Mouse (Mus musculus): ENCODE measurements at regions not wholly inside any gene's neighbourhood (a gene's known extent, or its start where the extent isn't known, plus 50 kb on each side); places are given as distances from the start of the nearest gene placed in this dataset.

DNA sequence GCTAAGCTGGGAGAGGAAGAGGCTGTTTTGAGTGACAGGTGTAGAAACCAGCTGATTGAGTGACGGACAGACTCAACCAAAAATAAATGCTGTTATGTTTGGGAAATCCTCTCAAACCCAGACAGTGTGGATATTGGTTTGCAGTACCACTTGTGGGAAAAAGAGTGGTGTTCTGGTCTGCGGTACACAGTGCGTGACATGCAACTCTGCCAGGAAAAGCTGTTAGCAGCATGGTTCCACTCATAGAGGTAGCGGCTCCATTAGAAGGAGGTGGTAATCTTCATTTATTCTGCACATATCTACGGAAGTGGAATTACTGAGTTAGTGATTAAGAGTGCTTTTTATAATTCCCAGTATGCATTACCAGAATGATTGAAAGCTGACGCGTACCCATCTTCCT is 485.4 kb downstream of the Rps24 start:
- Histone ChIP-seq H3K27ac (no peak overlapping the region), H3K4me2 (no peak overlapping the region), H3K36me3 (no peaks in the 10 kb centered on the region), H3K4me1 (no peaks in the 10 kb centered on the region), H3K27me3 (replicated peaks) (0 out of 2 replicates have a peak, but pooled peaks cover 2% of the 10 kb centered on the region), H3K9me3 (replicated peaks) (no peaks in the 10 kb centered on the region), H3K9ac (no peak overlapping the region), H3K4me3 (no peak overlapping the region)
- 77% methylated on average over 7 of the region's 7 CpGs for WGBS (ENCODE audit: insufficient replicate concordance)
- ATAC-seq: no peak

GRCm38 (mm10) chr14:24973039-24973438 is 485.9 kb upstream of the Zmiz1 start:
- WGBS (ENCODE audit: insufficient replicate concordance): 64% methylated on average over 4 of the region's 4 CpGs
- H3K4me3 ChIP-seq: no peak overlapping the region
- H3K9ac ChIP-seq: no peak overlapping the region
- H3K4me2 ChIP-seq: no peak overlapping the region
- no peaks in the 10 kb centered on the region for H3K36me3 ChIP-seq
- no peak overlapping the region for H3K27ac ChIP-seq
- H3K27me3 ChIP-seq (replicated peaks): no peaks in the 10 kb centered on the region
- H3K4me1 ChIP-seq: no peaks in the 10 kb centered on the region
- ATAC-seq: no peak
- H3K9me3 ChIP-seq (replicated peaks): no peaks in the 10 kb centered on the region

GRCm38 (mm10) chr14:24973591-24973990 is 485.4 kb upstream of the Zmiz1 start:
- Histone ChIP-seq H3K27ac (no peak overlapping the region), H3K4me1 (no peaks in the 10 kb centered on the region), H3K9ac (no peak overlapping the region), H3K4me2 (no peak overlapping the region), H3K9me3 (replicated peaks) (no peaks in the 10 kb centered on the region), H3K4me3 (no peak overlapping the region), H3K27me3 (replicated peaks) (no peaks in the 10 kb centered on the region), H3K36me3 (no peaks in the 10 kb centered on the region)
- WGBS (ENCODE audit: insufficient replicate concordance): 59% methylated on average over 4 of the region's 4 CpGs
- ATAC-seq: no peak

DNA sequence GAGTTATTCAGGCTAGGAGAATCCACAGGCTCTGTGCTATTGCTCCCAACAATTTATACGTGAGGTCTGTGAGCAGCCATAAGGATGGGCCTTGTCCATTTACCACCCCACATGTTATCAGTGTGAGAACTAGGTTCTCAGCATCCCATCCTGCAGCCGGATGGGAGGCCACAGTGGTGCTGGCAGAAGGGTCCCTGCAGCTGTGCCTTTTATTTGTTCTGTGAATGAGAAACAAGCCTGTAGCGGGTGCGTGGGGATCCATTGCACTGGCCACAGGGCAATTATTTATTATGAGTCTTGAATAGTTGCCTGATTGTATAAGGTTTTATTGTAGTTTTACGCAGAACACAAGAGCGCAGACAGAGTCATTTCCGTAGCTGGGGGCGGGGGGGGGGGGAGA is 476.5 kb upstream of the Zmiz1 start:
- Histone ChIP-seq H3K9me3 (replicated peaks) (no peaks in the 10 kb centered on the region), H3K36me3 (no peaks in the 10 kb centered on the region), H3K4me3 (no peak overlapping the region), H3K27me3 (replicated peaks) (no peaks in the 10 kb centered on the region), H3K9ac (no peak overlapping the region), H3K27ac (no peak overlapping the region), H3K4me2 (no peak overlapping the region), H3K4me1 (no peaks in the 10 kb centered on the region)
- 71% methylated on average over 8 of the region's 8 CpGs for WGBS (ENCODE audit: insufficient replicate concordance)
- no peak for ATAC-seq

GRCm38 (mm10) chr14:24983279-24983678 is 475.7 kb upstream of the Zmiz1 start:
- no peak overlapping the region for H3K9ac ChIP-seq
- no peak overlapping the region for H3K27ac ChIP-seq
- no peak overlapping the region for H3K4me3 ChIP-seq
- H3K4me1 ChIP-seq: no peaks in the 10 kb centered on the region
- no peaks in the 10 kb centered on the region for H3K27me3 ChIP-seq (replicated peaks)
- no peak overlapping the region for H3K4me2 ChIP-seq
- no peak for ATAC-seq
- no peaks in the 10 kb centered on the region for H3K36me3 ChIP-seq
- no peaks in the 10 kb centered on the region for H3K9me3 ChIP-seq (replicated peaks)

DNA sequence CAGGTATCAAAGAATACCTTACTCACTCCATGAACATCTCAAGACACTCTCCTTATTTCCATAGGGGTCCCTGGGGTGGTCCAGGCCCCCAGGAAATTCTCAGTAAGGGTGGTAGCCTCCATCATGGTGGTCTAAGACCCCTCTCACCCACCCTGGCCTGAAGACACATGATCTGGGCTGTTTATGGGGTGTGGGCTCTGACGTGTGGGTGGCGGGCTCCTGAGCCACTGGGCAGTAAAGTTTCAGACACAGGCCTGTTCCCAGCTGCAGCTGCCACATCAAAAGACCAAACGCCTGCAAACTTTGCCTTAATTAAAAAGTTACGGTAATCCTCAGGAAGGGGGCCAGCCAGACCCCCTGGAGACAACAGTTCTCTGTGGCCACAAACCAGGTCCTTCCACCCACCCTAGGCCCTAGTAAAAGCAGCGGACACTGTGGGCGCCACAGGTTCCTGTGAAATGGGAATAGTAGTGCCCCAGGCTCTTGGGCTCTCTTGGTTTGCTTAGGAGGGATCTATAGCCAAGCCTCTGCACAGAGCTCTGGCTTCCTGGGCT is 473.1 kb upstream of the Zmiz1 start:
- Histone ChIP-seq H3K9ac (no peak overlapping the region), H3K36me3 (no peaks in the 10 kb centered on the region), H3K4me2 (no peak overlapping the region), H3K4me1 (no peaks in the 10 kb centered on the region), H3K4me3 (no peak overlapping the region), H3K9me3 (replicated peaks) (no peaks in the 10 kb centered on the region), H3K27me3 (replicated peaks) (no peaks in the 10 kb centered on the region), H3K27ac (no peak overlapping the region)
- WGBS (ENCODE audit: insufficient replicate concordance): 64% methylated on average over 6 of the region's 6 CpGs
- ATAC-seq: no peak

DNA sequence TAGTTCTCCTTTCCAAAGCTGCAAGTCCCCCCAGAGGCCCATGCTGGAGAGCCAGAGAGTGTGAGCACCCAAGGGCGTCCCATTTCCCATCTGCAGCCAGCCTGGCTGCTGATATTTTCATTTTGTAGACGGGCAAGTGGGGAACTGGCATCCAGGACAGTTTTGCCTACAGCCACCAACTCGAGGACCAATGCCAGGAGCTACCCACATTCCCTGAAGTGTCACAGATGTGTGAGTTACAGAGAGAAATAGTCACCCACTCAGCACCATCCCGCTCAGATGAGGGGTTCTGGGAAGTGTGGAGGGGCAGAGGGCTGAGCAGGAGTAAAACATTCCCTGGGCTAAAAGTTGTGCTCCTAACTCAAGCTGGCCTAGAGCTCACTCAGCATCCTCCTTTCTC is 472.6 kb upstream of the Zmiz1 start:
- no peaks in the 10 kb centered on the region for H3K9me3 ChIP-seq (replicated peaks)
- no peak overlapping the region for H3K27ac ChIP-seq
- no peaks in the 10 kb centered on the region for H3K36me3 ChIP-seq
- no peak for ATAC-seq
- H3K4me3 ChIP-seq: no peak overlapping the region
- H3K4me2 ChIP-seq: no peak overlapping the region
- no peak overlapping the region for H3K9ac ChIP-seq
- WGBS (ENCODE audit: insufficient replicate concordance): 44% methylated on average over 4 of the region's 4 CpGs
- H3K27me3 ChIP-seq (replicated peaks): no peaks in the 10 kb centered on the region
- H3K4me1 ChIP-seq: no peaks in the 10 kb centered on the region

DNA sequence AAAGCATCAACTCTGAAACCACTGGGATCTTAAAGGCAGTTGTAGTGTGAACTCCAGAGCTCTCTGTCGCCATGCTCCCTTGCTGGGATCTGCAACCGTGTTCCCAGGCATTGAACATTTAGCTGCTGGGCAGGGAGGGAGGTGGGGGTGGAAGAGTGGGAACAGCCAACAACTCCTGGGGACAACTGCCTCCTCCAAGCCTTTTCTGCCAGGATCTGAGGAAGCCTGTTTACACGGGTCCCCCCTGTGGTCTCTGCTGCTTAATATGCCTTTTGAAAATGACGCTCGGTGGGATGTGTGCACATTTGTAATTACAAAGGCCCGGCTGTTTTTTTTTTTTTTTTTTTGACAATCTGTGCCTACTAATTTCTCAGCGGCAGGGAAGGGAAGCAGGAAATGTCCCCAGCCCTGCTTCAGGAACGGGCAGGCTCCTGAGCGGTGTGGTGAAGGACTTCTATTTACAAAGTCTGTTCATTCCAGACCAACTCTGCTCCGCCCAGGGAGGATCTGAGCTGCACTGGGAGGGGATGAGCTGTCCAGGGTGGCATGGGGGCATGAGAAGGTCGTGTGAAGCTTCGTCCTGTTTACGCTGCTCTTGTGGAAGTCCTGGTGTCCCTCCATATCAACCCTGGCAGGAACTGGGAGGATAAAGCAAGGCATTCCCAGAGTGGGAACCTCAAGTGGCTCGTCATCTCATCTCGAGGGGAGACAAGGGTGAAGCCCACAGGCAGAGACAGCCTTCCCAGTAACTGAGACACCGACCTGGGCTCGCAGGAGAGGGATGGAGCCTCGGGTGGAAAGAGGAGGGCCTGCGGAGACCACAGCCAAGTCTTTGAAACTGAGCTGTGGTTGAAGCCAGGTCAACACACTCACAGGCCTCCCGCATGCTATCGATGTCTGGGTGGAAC is 465.0 kb upstream of the Zmiz1 start:
- no peak overlapping the region for H3K27ac ChIP-seq
- H3K4me1 ChIP-seq: no peaks in the 10 kb centered on the region; the same call in 1 of the 2 replicates
- H3K36me3 ChIP-seq: no peaks in the 10 kb centered on the region
- ATAC-seq: no peak
- no peak overlapping the region for H3K4me3 ChIP-seq
- H3K9me3 ChIP-seq (replicated peaks): peaks cover 4% of the 10 kb centered on the region; the same call in 1 of the 2 replicates
- H3K9ac ChIP-seq: no peak overlapping the region
- no peak overlapping the region for H3K4me2 ChIP-seq
- WGBS (ENCODE audit: insufficient replicate concordance): 42% methylated on average over 21 of the region's 21 CpGs
- H3K27me3 ChIP-seq (replicated peaks): no peaks in the 10 kb centered on the region

- Histone ChIP-seq H3K27ac (no peak overlapping the region), H3K36me3 (no peaks in the 10 kb centered on the region), H3K4me1 (no peaks in the 10 kb centered on the region; the same call in 1 of the 2 replicates), H3K4me2 (no peak overlapping the region), H3K4me3 (no peak overlapping the region), H3K27me3 (replicated peaks) (no peaks in the 10 kb centered on the region), H3K9me3 (replicated peaks) (peaks cover 4% of the 10 kb centered on the region; the same call in 1 of the 2 replicates), H3K9ac (no peak overlapping the region)
- WGBS (ENCODE audit: insufficient replicate concordance): 59% methylated on average over 7 of the region's 7 CpGs
- no peak for ATAC-seq
Measured at GRCm38 (mm10) chr14:24995226-24995625, 463.8 kb upstream of the Zmiz1 start.

DNA sequence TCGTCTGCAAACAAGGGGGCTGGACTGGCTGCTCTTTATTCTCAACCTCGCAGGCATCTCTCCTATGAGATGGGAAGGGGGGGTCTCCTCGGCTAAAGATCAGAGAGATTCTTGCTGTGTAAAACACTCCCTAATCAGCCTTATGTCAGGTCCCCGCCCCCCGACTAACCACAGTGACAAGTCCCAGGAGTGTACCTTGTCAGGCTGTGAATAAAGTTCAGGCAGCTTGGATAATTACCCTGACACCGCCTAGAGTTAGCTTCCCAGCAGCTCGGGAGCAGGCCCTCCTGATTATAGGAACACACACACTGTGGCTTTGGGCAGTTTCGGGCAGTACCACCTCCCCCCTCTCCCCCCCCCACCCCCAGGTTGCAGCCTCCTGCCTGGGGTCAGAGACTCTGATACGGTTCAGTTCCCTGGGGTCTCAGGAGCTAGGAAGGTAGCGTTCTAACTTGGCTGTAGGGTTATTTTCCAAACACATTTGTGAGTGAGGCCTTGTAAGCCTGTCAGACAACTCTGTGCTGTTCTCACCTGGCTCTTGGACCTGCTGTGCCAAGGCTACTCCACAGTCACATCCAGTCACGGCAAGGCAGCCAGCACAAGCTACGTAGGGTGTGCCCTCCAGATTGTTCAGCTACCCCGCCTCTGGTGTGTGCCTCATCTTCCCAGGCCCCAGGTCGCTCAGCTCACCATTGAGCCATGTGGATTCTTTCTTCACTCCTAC is 461.0 kb upstream of the Zmiz1 start:
- Histone ChIP-seq H3K4me3 (no peak overlapping the region), H3K4me2 (no peak overlapping the region), H3K36me3 (no peaks in the 10 kb centered on the region), H3K4me1 (no peaks in the 10 kb centered on the region; the same call in 1 of the 2 replicates), H3K27ac (no peak overlapping the region), H3K9me3 (replicated peaks) (no peaks in the 10 kb centered on the region), H3K27me3 (replicated peaks) (no peaks in the 10 kb centered on the region), H3K9ac (no peak overlapping the region)
- no peak for ATAC-seq
- 50% methylated on average over 14 of the region's 14 CpGs for WGBS (ENCODE audit: insufficient replicate concordance)

GRCm38 (mm10) chr14:24999008-24999572 is 459.9 kb upstream of the Zmiz1 start:
- Histone ChIP-seq H3K27me3 (replicated peaks) (no peaks in the 10 kb centered on the region), H3K9me3 (replicated peaks) (no peaks in the 10 kb centered on the region), H3K27ac (no peak overlapping the region), H3K4me3 (no peak overlapping the region), H3K9ac (no peak overlapping the region), H3K4me1 (no peaks in the 10 kb centered on the region; the same call in 1 of the 2 replicates), H3K36me3 (no peaks in the 10 kb centered on the region), H3K4me2 (no peak overlapping the region)
- no peak for ATAC-seq
- WGBS (ENCODE audit: insufficient replicate concordance): 42% methylated on average over 3 of the region's 3 CpGs

Data from liver, embryonic 12.5 days (tissue).